Mouse (Mus musculus) heart, postnatal 36 days (tissue): ENCODE data around the gene Zfp579. TPM values are rescaled to one million over a fixed set of nuclear protein-coding genes. Genes with fewer than 3 reads are reported as not detected.

ENCODE experiments used
- DNase-seq, 2 experiments: peaks; one replicate each; pipeline ENCODE4 v3.0.0; 2021 to 2022
- intact Hi-C: fragments of 180-260 bp; cut with DNase I; formaldehyde crosslinking; loops from one replicate; pipeline ENCODE4 v1.15.1; 2025
- total RNA-seq, 2 experiments: library from RNA; stranded (reverse); gene quantifications; 2 replicates each; pipeline ENCODE4 v1.2.3; 2021

Gene Zfp579
- total RNA-seq, 2 experiments from 2014 or later = 14.2 to 16.4 TPM

GRCm38 (mm10) chr7:4971068-4971467, 24.9 kb downstream of the Zfp579 start, which contains the start of gene Sbk3:
Gene Sbk3, minus strand, starts transcription at chr7:4971168.
- intact Hi-C loops = no loop called here
- DNase-seq = no peak

- no peak for DNase-seq
- intact Hi-C loops = loop anchor here (1.0 kb wide), 1 partner anchor 22 kb away; no protein-coding TSS in a partner anchor
Measured at GRCm38 (mm10) chr7:4964988-4965387, 31.0 kb downstream of the Zfp579 start.

- DNase-seq = peak; percentile 82
- intact Hi-C loops = loop anchor here (1.0 kb wide), 1 partner anchor 21 kb away; no protein-coding TSS in a partner anchor
Measured at GRCm38 (mm10) chr7:4964272-4964671, 31.7 kb downstream of the Zfp579 start, which contains the start of gene Sbk2. Gene Sbk2, minus strand, starts transcription at chr7:4964406.

GRCm38 (mm10) chr7:4963527-4963926, 32.4 kb downstream of the Zfp579 start:
- intact Hi-C loops = no loop called here
- DNase-seq = no peak

- intact Hi-C loops = no loop called here
- DNase-seq = no peak
Measured at GRCm38 (mm10) chr7:4957361-4957760, 38.6 kb downstream of the Zfp579 start.

- peak in 1 of 2 experiments; percentile 28 for DNase-seq
- intact Hi-C loops = no loop called here
Measured at GRCm38 (mm10) chr7:4953815-4954445, 42.0 kb downstream of the Zfp579 start.

- intact Hi-C loops = no loop called here
- peak in 1 of 2 experiments; percentile 42 for DNase-seq
Measured at GRCm38 (mm10) chr7:4950561-4951342, 45.2 kb downstream of the Zfp579 start.

DNA sequence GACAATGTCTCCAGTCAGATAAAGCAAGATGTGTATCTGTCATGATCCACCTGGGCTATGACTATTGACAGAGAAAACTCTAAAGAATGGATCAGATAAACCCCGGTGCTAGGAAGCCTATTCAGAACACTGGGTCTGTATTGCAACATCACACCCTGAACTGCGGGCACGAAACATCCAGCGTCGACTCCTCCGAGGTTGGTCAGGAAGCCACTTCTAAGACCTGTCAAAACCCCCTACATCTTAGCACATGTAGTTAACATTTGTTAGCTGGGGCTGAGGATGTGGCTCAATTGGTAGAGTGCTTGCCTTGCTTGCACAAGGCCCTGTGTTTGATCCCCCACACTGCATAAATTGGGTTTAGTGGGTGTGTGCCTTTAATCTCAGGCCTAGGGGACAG, 47.6 kb downstream of the Zfp579 start:
- no peak for DNase-seq
- intact Hi-C loops = loop anchor here (10.0 kb wide), 1 partner anchor 324 kb away; no protein-coding TSS in a partner anchor

GRCm38 (mm10) chr7:4947855-4948254, 48.1 kb downstream of the Zfp579 start:
- intact Hi-C loops = loop anchor here (10.0 kb wide), 1 partner anchor 323 kb away; no protein-coding TSS in a partner anchor
- DNase-seq = peak; percentile 68 to 70

DNA sequence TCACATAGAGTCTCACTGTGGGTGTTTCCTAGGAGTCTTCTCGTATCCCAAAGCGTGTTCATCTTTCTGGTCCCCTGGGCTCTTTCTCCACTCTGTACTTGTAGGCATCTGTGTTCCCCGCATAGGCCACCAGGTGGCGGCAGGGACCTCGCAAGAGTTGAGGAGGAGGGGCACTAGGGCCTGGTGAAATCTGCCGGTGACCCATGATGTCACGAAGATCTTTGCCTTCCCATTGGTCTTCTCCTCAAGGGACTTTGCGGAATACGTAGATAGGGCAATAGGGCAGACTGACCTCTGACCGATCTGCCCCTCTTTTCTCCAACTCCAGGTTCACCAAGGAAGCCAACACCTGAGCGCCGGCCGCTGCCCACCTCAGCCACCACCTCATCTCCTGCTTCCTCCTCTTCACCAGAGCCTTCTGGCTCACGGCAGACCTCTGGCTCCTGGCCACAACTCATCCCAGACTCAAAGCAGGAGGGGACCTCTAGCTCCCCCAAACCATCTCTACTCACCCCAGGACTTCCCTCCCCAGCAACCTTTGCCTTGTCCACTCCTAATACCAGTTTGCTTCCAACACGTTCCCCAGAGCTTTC, 52.6 kb downstream of the Zfp579 start:
- intact Hi-C loops = loop anchor here (1.0 to 10.0 kb wide), 6 partner anchors 21 to 319 kb away; partner anchors contain the start of genes Fiz1, Gm44973, Sbk2 and Ube2s
- DNase-seq = peak; percentile 95 to 98

- no peak for DNase-seq
- intact Hi-C loops = loop anchor here (1.0 to 10.0 kb wide), 6 partner anchors 22 to 318 kb away; partner anchors contain the start of genes Fiz1, Gm44973, Sbk2 and Ube2s
Measured at GRCm38 (mm10) chr7:4942673-4943072, 53.3 kb downstream of the Zfp579 start.

GRCm38 (mm10) chr7:4940068-4940479, 55.9 kb downstream of the Zfp579 start:
- intact Hi-C loops = loop anchor here (1.0 to 10.0 kb wide), 3 partner anchors 29 to 315 kb away; partner anchors contain the start of gene Ube2s
- DNase-seq = peak; percentile 86 to 90

- intact Hi-C loops = loop anchor here (2.0 kb wide), 1 partner anchor 382 kb away; no protein-coding TSS in a partner anchor
- peak; percentile 78 to 88 for DNase-seq
Measured at GRCm38 (mm10) chr7:4938456-4938855, 57.5 kb downstream of the Zfp579 start.

DNA sequence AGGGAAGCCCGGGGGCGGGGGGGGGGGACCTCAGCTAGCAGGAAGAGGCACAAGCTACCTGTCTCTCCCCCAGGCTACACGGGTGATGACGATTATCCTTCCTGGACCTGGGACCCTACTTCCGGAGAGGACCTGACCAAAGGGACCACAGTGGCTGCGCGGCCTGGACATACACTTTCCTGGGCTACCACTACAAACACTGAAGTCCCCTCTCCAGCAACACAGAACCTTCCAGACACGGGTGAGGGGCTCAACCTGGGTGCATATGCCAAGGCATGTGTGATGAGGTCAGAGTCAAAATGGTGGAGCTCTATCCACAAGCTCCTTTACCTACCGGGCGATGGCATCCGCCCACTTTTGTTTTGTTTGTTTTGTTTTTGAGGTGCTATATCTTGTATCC, 58.6 kb downstream of the Zfp579 start:
- no peak for DNase-seq
- intact Hi-C loops = no loop called here

- no peak for DNase-seq
- intact Hi-C loops = no loop called here
Measured at GRCm38 (mm10) chr7:4936832-4937231, 59.1 kb downstream of the Zfp579 start.

- DNase-seq = no peak
Measured at GRCm38 (mm10) chr7:4934160-4934914, 61.6 kb downstream of the Zfp579 start.

More at GRCm38 (mm10) chr7:4934160-4934914, 61.6 kb downstream of the Zfp579 start:
- intact Hi-C loops = no loop called here
